Mouse (Mus musculus) thymus, adult 2 months (tissue): Measurements from ENCODE around the gene Dytn.

ENCODE experiments used
- CTCF ChIP-seq: fragments of 200-500 bp; IDR thresholded peaks from 2 replicates; pipeline ENCODE4 v1.5.1; 2012; ENCODE audit warnings: mild to moderate bottlenecking, control low read depth, low read length, moderate library complexity, borderline replicate concordance; ENCODE audit not compliant: control insufficient read depth, poor library complexity, insufficient read depth; ENCODE audit errors: extremely low read depth
- POLR2A ChIP-seq: fragments of 200-500 bp; IDR thresholded peaks from 2 replicates; pipeline ENCODE4 v1.6.1; 2012; ENCODE audit warnings: mild to moderate bottlenecking, low read length, control low read depth, moderate library complexity; ENCODE audit not compliant: control insufficient read depth, poor library complexity, insufficient read depth; ENCODE audit errors: extremely low read depth

- TF ChIP-seq POLR2A (no peak), CTCF (no peak)
These were observed 33.4 kb upstream of the Dytn start for GRCm38 (mm10) chr1:63720161-63720560.
